Comparison of ENCODE assay signal across 29 mouse cellular contexts in genomic region chr10:54749239-54749638, GRCm38 (mm10).
A peak's percentile ranks its signal among the peaks of the same experiment; 100 is the strongest.
DNase-seq lines count a peak whose midpoint lies in the region; ATAC-seq and TF ChIP-seq lines count a peak whose summit lies in the region.
"Had no signal": no experiment of that assay in that cellular context is flagged by ENCODE, and none has a peak within 500 bp of the region (broad histone marks: within the 10 kb centered on the region; RNA-seq: fewer than 3 reads in every experiment).

No protein-coding gene starts in this region.

- DNase-seq in cerebellum, postnatal 14 days: peak; percentile 4 to 41
- DNase-seq in cerebellum, adult 11-12 months: no peak
- peak; percentile 6 for DNase-seq in forebrain, postnatal 0 days
- DNase-seq in brain, adult 2 months (ENCODE audit: low read depth, low spot score): peak; percentile 40
- peak; percentile 17 for DNase-seq in layer of hippocampus, adult 9-10 months (ENCODE audit: low spot score)
- DNase-seq in urinary bladder, postnatal 10 days (ENCODE audit: low spot score): no peak
- DNase-seq: adrenal gland, adult 8-10 months; cerebellum, adult 18-20 months; embryo, embryonic 11 days; heart, adult 2 months; heart, postnatal 4 days; kidney, adult 11 months; kidney, postnatal 36 days; liver, postnatal 0 days; lung, postnatal 4 days; thymus, adult 2 months; thymus, postnatal 36 days had no signal

- 46% methylated on average over 2 of the region's 2 CpGs for whole genome bisulfite sequencing in forebrain, postnatal 0 days
- 68% methylated on average over 2 of the region's 2 CpGs for WGBS in forebrain, embryonic 15.5 days

- no peaks in the 10 kb centered on the region for H3K4me1 ChIP-seq in forebrain, postnatal 0 days (ENCODE audit: insufficient read depth)
- no peaks in the 10 kb centered on the region for H3K4me1 ChIP-seq in forebrain, embryonic 15.5 days
- H3K4me1 ChIP-seq: embryonic facial prominence, embryonic 12.5 days; heart, embryonic 12.5 days; limb, embryonic 13.5 days; liver, embryonic 12.5 days; megakaryocyte, embryonic 14.5 days; midbrain, embryonic 13.5 days had no signal

- no peak overlapping the region for H3K9ac ChIP-seq in forebrain, postnatal 0 days
- H3K9ac ChIP-seq in forebrain, embryonic 15.5 days (replicated peaks): no peak overlapping the region
- H3K9ac ChIP-seq: embryonic facial prominence, embryonic 12.5 days; heart, embryonic 12.5 days; hindbrain, embryonic 14.5 days; limb, embryonic 13.5 days; liver, embryonic 12.5 days; liver, postnatal 0 days; midbrain, embryonic 13.5 days had no signal

- H3K4me3 ChIP-seq in forebrain, postnatal 0 days (ENCODE audit: low read depth, low read length): no peak overlapping the region
- H3K4me3 ChIP-seq in forebrain, embryonic 15.5 days: no peak overlapping the region
- H3K4me3 ChIP-seq: embryonic facial prominence, embryonic 12.5 days; heart, adult 2 months; heart, embryonic 12.5 days; left cerebral cortex, adult 2 months; limb, embryonic 13.5 days; liver, embryonic 12.5 days; megakaryocyte, embryonic 14.5 days; midbrain, embryonic 13.5 days had no signal

- no peak overlapping the region for H3K4me2 ChIP-seq in forebrain, postnatal 0 days (ENCODE audit: low read depth)
- no peak overlapping the region for H3K4me2 ChIP-seq in forebrain, embryonic 15.5 days (replicated peaks)
- H3K4me2 ChIP-seq: embryonic facial prominence, embryonic 12.5 days; heart, embryonic 12.5 days; hindbrain, embryonic 14.5 days; limb, embryonic 13.5 days; liver, embryonic 12.5 days; midbrain, embryonic 13.5 days had no signal

- no peaks in the 10 kb centered on the region for H3K36me3 ChIP-seq in forebrain, postnatal 0 days (ENCODE audit: insufficient read depth)
- H3K36me3 ChIP-seq in forebrain, embryonic 15.5 days: no peaks in the 10 kb centered on the region
- H3K36me3 ChIP-seq: embryonic facial prominence, embryonic 12.5 days; G1E; heart, embryonic 12.5 days; limb, embryonic 13.5 days; liver, embryonic 12.5 days; midbrain, embryonic 13.5 days had no signal

- TF ChIP-seq CTCF in forebrain, postnatal 0 days (IDR thresholded peaks at IDR 0.05; ENCODE audit: low read depth): no peak

- no peak for ATAC-seq in forebrain, postnatal 0 days
- no peak for ATAC-seq in forebrain, embryonic 15.5 days (replicated peaks)
- ATAC-seq: inflammation-experienced regulatory T-cells, adult 6 months; liver, embryonic 12.5 days; liver, postnatal 0 days; lung, postnatal 0 days; midbrain, embryonic 13.5 days had no signal

- H3K27ac ChIP-seq in forebrain, postnatal 0 days (ENCODE audit: low read depth, low read length): no peak overlapping the region
- no peak overlapping the region for H3K27ac ChIP-seq in forebrain, embryonic 15.5 days (replicated peaks)
- H3K27ac ChIP-seq: embryonic facial prominence, embryonic 12.5 days; heart, adult 2 months; hindbrain, embryonic 14.5 days; left cerebral cortex, adult 2 months; limb, embryonic 13.5 days; liver, embryonic 12.5 days; midbrain, embryonic 13.5 days had no signal

- no peaks in the 10 kb centered on the region for H3K9me3 ChIP-seq in forebrain, postnatal 0 days (ENCODE audit: low read length)
- H3K9me3 ChIP-seq in forebrain, embryonic 15.5 days: no peaks in the 10 kb centered on the region
- H3K9me3 ChIP-seq: embryonic facial prominence, embryonic 12.5 days; G1E; heart, embryonic 12.5 days; limb, embryonic 13.5 days; liver, embryonic 12.5 days; megakaryocyte, embryonic 14.5 days; midbrain, embryonic 13.5 days had no signal

- H3K27me3 ChIP-seq in forebrain, postnatal 0 days (ENCODE audit: insufficient read depth, low read length): no peaks in the 10 kb centered on the region
- no peaks in the 10 kb centered on the region for H3K27me3 ChIP-seq in forebrain, embryonic 15.5 days
- H3K27me3 ChIP-seq: embryonic facial prominence, embryonic 12.5 days; heart, embryonic 12.5 days; limb, embryonic 13.5 days; liver, embryonic 12.5 days; megakaryocyte, embryonic 14.5 days; midbrain, embryonic 13.5 days had no signal

Comparison
In these comparisons a context has a peak if more than half of its experiments do, and no peak if none do; other contexts are left out.
1. DNase-seq: peak in cerebellum, postnatal 14 days (2 of 2), forebrain, postnatal 0 days (single experiment), brain, adult 2 months (single experiment) and layer of hippocampus, adult 9-10 months (single experiment); none in cerebellum, adult 11-12 months (single experiment) and urinary bladder, postnatal 10 days (single experiment).